Comparison of ENCODE assay signal across 8 mouse cellular contexts in genomic region chrX:142305869-142306581, GRCm38 (mm10). TPM values are rescaled to one million over a fixed set of nuclear protein-coding genes. Genes with fewer than 3 reads are reported as not detected.
DNase-seq lines count a peak whose midpoint lies in the region; ATAC-seq lines count a peak whose summit lies in the region.

Gene Kcne1l, minus strand, starts transcription at chrX:142306294.

- H3K4me2 ChIP-seq in kidney, embryonic 15.5 days, result peak within 1 kb of the TSS; percentile 63

- WGBS in kidney, embryonic 15.5 days, result 26% methylated on average over 33 of the region's 33 CpGs
- 25% methylated on average over 26 of the region's 33 CpGs for WGBS in hindbrain, embryonic 10.5 days

- peak within 1 kb of the TSS; percentile 7; the same call in 1 of the 2 replicates for H3K9ac ChIP-seq in kidney, embryonic 15.5 days

- H3K4me1 ChIP-seq in kidney, embryonic 15.5 days, result peaks cover 15% of the 10 kb centered on the region; the same call in 1 of the 2 replicates
- peaks cover 15% of the 10 kb centered on the region for H3K4me1 ChIP-seq in hindbrain, embryonic 10.5 days (replicated peaks)

- H3K27me3 ChIP-seq in kidney, embryonic 15.5 days, result peaks cover 76% of the 10 kb centered on the region
- H3K27me3 ChIP-seq in hindbrain, embryonic 10.5 days (ENCODE audit: insufficient read depth, poor library complexity, severe bottlenecking), result peaks cover 87% of the 10 kb centered on the region

- H3K4me3 ChIP-seq in kidney, embryonic 15.5 days (replicated peaks), result peak within 1 kb of the TSS; percentile 35
- peak within 1 kb of the TSS; percentile 48 for H3K4me3 ChIP-seq in hindbrain, embryonic 10.5 days

- H3K9me3 ChIP-seq in kidney, embryonic 15.5 days (replicated peaks), result no peaks in the 10 kb centered on the region
- H3K9me3 ChIP-seq in hindbrain, embryonic 10.5 days, result no peaks in the 10 kb centered on the region

- peak; percentile 89 for ATAC-seq in kidney, embryonic 15.5 days (replicated peaks; ENCODE audit: low FRiP score)
- peak; percentile 29; the same call in 1 of the 2 replicates for ATAC-seq in megakaryocyte progenitor cell, adult 5-6 weeks (replicated peaks; ENCODE audit: poor library complexity)

- H3K27ac ChIP-seq in kidney, embryonic 15.5 days, result no peak within 1 kb of the TSS
- peak within 1 kb of the TSS; percentile 73 for H3K27ac ChIP-seq in hindbrain, embryonic 10.5 days

- DNase-seq in kidney, adult 11 months, result no peak
- DNase-seq in embryo, embryonic 10 days (ENCODE audit: low spot score), result peak; percentile 24
- peak; percentile 54 for DNase-seq in hindbrain, embryonic 10.5 days (ENCODE audit: low spot score)
- no peak for DNase-seq in spleen, adult 18-20 months
- no peak for DNase-seq in thymus, postnatal 4 days
- DNase-seq in layer of hippocampus, adult 18-20 months (ENCODE audit: low spot score in 2 of 2), result no peak

- no peaks in the 10 kb centered on the region for H3K36me3 ChIP-seq in kidney, embryonic 15.5 days
- no peaks in the 10 kb centered on the region for H3K36me3 ChIP-seq in hindbrain, embryonic 10.5 days

RNA-seq across cellular contexts. Expression of gene Kcne1l, which starts in this region (rescaled TPM):
- 18.8 and 19.5 TPM in 2 replicates for polyA plus RNA-seq in kidney, embryonic 15.5 days (2015; fragmentation: Nextera tagmentation; extraction: Ambion mirVana)
- 18.2 and 23.1 TPM in 2 replicates for polyA plus RNA-seq in hindbrain, embryonic 10.5 days (2016; fragmentation: Nextera tagmentation; extraction: Ambion mirVana)
- not detected in 2 replicates for total RNA-seq in megakaryocyte progenitor cell, adult 5-6 weeks (2015)
- not detected in 2 replicates for total RNA-seq in megakaryocyte progenitor cell, adult 5-6 weeks (2017)
- 1 to 10 TPM; 3.5 to 3.8 TPM for total RNA-seq in layer of hippocampus, adult 18-20 months (2021)

Comparison
In these comparisons a context has a peak if more than half of its experiments do, and no peak if none do; other contexts are left out.
1. RNA of gene Kcne1l (total RNA-seq): 3.5 to 3.8 TPM in layer of hippocampus, adult 18-20 months; not detected in megakaryocyte progenitor cell, adult 5-6 weeks; every median in the first group is over 4 times any median in the second.
2. Peak in ATAC-seq in megakaryocyte progenitor cell, adult 5-6 weeks; RNA of the gene not detected or under 1 TPM.
3. DNase-seq: peak in embryo, embryonic 10 days (single experiment) and hindbrain, embryonic 10.5 days (single experiment); none in kidney, adult 11 months (single experiment), spleen, adult 18-20 months (0 of 2), thymus, postnatal 4 days (single experiment) and layer of hippocampus, adult 18-20 months (0 of 2).